Comparison of ENCODE assay signal across 26 mouse cellular contexts in the genomic region with DNA sequence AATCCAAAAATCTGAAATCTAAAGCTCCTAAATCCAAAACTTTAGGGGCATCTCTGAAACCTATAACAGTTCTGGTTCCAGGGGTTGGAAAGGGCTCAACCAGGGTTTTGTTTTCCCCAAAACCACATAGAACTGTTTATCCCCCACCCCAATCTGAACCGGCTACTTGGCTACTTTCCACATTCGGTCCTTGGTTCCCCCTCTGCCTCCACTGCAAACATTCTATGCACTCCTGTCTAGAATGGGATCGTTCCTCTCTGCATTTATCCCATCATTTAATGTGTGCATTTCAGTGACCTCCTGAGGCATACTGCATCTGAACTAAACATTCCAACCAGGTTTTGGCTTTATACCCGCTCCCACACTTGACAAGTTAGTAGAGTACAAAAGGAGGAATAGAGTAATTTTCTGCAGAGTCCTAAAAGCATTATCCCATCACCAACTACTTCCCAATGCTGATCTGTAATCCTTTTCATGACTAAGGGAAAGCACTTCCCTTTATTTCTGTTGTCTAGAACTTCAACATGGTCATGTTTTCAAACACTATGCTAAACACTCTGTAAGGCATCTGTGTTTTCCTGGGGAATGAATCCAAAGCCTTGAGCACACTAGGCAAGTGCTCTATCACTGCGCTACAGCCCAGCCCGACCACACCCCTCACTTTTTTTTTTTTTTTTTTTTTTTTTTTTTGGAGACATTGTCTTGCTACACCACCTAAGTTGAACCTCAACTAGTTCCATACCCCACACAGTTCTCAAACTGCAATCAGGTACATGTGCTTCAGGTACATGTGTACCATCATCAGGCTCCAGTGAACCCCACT. TPM values are rescaled to one million over a fixed set of nuclear protein-coding genes. Genes with fewer than 3 reads are reported as not detected.
A peak's percentile ranks its signal among the peaks of the same experiment; 100 is the strongest.
DNase-seq lines count a peak whose midpoint lies in the region; ATAC-seq and TF ChIP-seq lines count a peak whose summit lies in the region.
"Had no signal": no experiment of that assay in that cellular context is flagged by ENCODE, and none has a peak within 500 bp of the region (broad histone marks: within the 10 kb centered on the region; RNA-seq: fewer than 3 reads in every experiment).

No protein-coding gene starts in this region.

- H3K9me3 ChIP-seq in forebrain, postnatal 0 days (ENCODE audit: low read length): no peaks in the 10 kb centered on the region
- no peaks in the 10 kb centered on the region for H3K9me3 ChIP-seq in forebrain, embryonic 15.5 days
- H3K9me3 ChIP-seq: embryonic facial prominence, embryonic 12.5 days; forebrain, embryonic 12.5 days; heart, embryonic 12.5 days; limb, embryonic 13.5 days; liver, embryonic 15.5 days; midbrain, embryonic 13.5 days; neural tube, embryonic 12.5 days; stomach, embryonic 15.5 days had no signal

- no peaks in the 10 kb centered on the region for H3K27me3 ChIP-seq in forebrain, postnatal 0 days (ENCODE audit: insufficient read depth, low read length)
- no peaks in the 10 kb centered on the region for H3K27me3 ChIP-seq in forebrain, embryonic 15.5 days
- H3K27me3 ChIP-seq: embryonic facial prominence, embryonic 12.5 days; forebrain, embryonic 12.5 days; heart, embryonic 12.5 days; limb, embryonic 13.5 days; liver, embryonic 15.5 days; midbrain, embryonic 13.5 days; neural tube, embryonic 12.5 days; stomach, embryonic 15.5 days had no signal

- H3K4me3 ChIP-seq in forebrain, postnatal 0 days (ENCODE audit: low read depth, low read length): no peak overlapping the region
- no peak overlapping the region for H3K4me3 ChIP-seq in forebrain, embryonic 15.5 days
- H3K4me3 ChIP-seq in bone marrow macrophage, adult 2 months (ENCODE audit: insufficient read depth, low read length): no peak overlapping the region
- H3K4me3 ChIP-seq: embryonic facial prominence, embryonic 12.5 days; forebrain, embryonic 12.5 days; gastrocnemius, adult 2 months; heart, embryonic 12.5 days; limb, embryonic 13.5 days; liver, embryonic 15.5 days; midbrain, embryonic 13.5 days; neural tube, embryonic 12.5 days; stomach, embryonic 15.5 days had no signal

- no peak overlapping the region for H3K4me2 ChIP-seq in forebrain, postnatal 0 days (ENCODE audit: low read depth)
- H3K4me2 ChIP-seq in forebrain, embryonic 15.5 days (replicated peaks): no peak overlapping the region
- H3K4me2 ChIP-seq: embryonic facial prominence, embryonic 12.5 days; forebrain, embryonic 12.5 days; heart, embryonic 12.5 days; limb, embryonic 13.5 days; liver, embryonic 15.5 days; midbrain, embryonic 13.5 days; neural tube, embryonic 12.5 days; stomach, embryonic 15.5 days had no signal

- DNase-seq in forebrain, postnatal 0 days: peak; percentile 6
- DNase-seq in 416B (ENCODE audit: low read depth): peak; percentile 33
- no peak for DNase-seq in ovary, adult 18-20 months (ENCODE audit: low spot score)
- DNase-seq in spleen, adult 18-20 months: no peak
- DNase-seq: adrenal gland, postnatal 10 days; cerebellum, adult 8-10 months; gastrocnemius, adult 2 months; heart, postnatal 14 days; kidney, postnatal 25 days; layer of hippocampus, postnatal 36 days; lung, postnatal 4 days; thymus, postnatal 36 days had no signal

- H3K4me1 ChIP-seq in forebrain, postnatal 0 days (ENCODE audit: insufficient read depth): no peaks in the 10 kb centered on the region
- no peaks in the 10 kb centered on the region for H3K4me1 ChIP-seq in forebrain, embryonic 15.5 days
- peaks cover 27% of the 10 kb centered on the region for H3K4me1 ChIP-seq in bone marrow macrophage, adult 2 months (ENCODE audit: control insufficient read depth, insufficient read depth, low read length)
- H3K4me1 ChIP-seq: embryonic facial prominence, embryonic 12.5 days; forebrain, embryonic 12.5 days; midbrain, embryonic 13.5 days; neural tube, embryonic 12.5 days; stomach, embryonic 15.5 days had no signal

- no peak for TF ChIP-seq CTCF in forebrain, postnatal 0 days (IDR thresholded peaks at IDR 0.05; ENCODE audit: low read depth)
- TF ChIP-seq CTCF in bone marrow macrophage, adult 2 months (IDR thresholded peaks at IDR 0.05; ENCODE audit: low read depth, low read length): no peak

- H3K9ac ChIP-seq in forebrain, postnatal 0 days: no peak overlapping the region
- H3K9ac ChIP-seq in forebrain, embryonic 15.5 days (replicated peaks): no peak overlapping the region
- H3K9ac ChIP-seq: embryonic facial prominence, embryonic 12.5 days; forebrain, embryonic 12.5 days; heart, embryonic 12.5 days; limb, embryonic 13.5 days; liver, embryonic 15.5 days; midbrain, embryonic 13.5 days; neural tube, embryonic 12.5 days; stomach, embryonic 15.5 days had no signal

- H3K36me3 ChIP-seq in forebrain, postnatal 0 days (ENCODE audit: insufficient read depth): no peaks in the 10 kb centered on the region
- H3K36me3 ChIP-seq in forebrain, embryonic 15.5 days: no peaks in the 10 kb centered on the region
- H3K36me3 ChIP-seq: neural tube, embryonic 12.5 days; stomach, embryonic 15.5 days had no signal

- no peak for TF ChIP-seq POLR2A in bone marrow macrophage, adult 2 months (IDR thresholded peaks at IDR 0.05; ENCODE audit: borderline replicate concordance, low read depth, low read length)

- ATAC-seq in forebrain, postnatal 0 days: peak; percentile 51; the same call in 1 of the 2 replicates
- ATAC-seq in forebrain, embryonic 15.5 days (replicated peaks): no peak
- peak; percentile 27 for ATAC-seq in megakaryocyte progenitor cell, adult 5-6 weeks (replicated peaks; ENCODE audit: poor library complexity)
- ATAC-seq: activated CD4-positive, CD25-positive, alpha-beta regulatory T cell, adult 4 months; hindbrain, postnatal 0 days; intestine, embryonic 16.5 days; midbrain, embryonic 13.5 days had no signal

- H3K27ac ChIP-seq in forebrain, postnatal 0 days (ENCODE audit: low read depth, low read length): no peak overlapping the region
- H3K27ac ChIP-seq in forebrain, embryonic 15.5 days (replicated peaks): no peak overlapping the region
- peak overlapping the region; percentile 31; the same call in 1 of the 2 replicates for H3K27ac ChIP-seq in bone marrow macrophage, adult 2 months (ENCODE audit: insufficient read depth, low read depth, low read length)
- H3K27ac ChIP-seq: embryonic facial prominence, embryonic 12.5 days; forebrain, embryonic 12.5 days; gastrocnemius, adult 2 months; hindbrain, postnatal 0 days; limb, embryonic 13.5 days; liver, embryonic 15.5 days; midbrain, embryonic 13.5 days; neural tube, embryonic 12.5 days; stomach, embryonic 15.5 days had no signal

- 77% methylated on average over 6 of the region's 6 CpGs for WGBS in forebrain, postnatal 0 days
- WGBS in forebrain, embryonic 15.5 days: 90% methylated on average over 6 of the region's 6 CpGs

RNA-seq across cellular contexts. Expression of a gene that starts 16.2 kb away (rescaled TPM):
- 114 and 132 TPM in 2 replicates for total RNA-seq in forebrain, postnatal 0 days (2014; rRNA removed)
- polyA plus RNA-seq in forebrain, postnatal 0 days (2015; fragmentation: Nextera tagmentation; extraction: Ambion mirVana): 57.1 and 70.8 TPM in 2 replicates
- polyA plus RNA-seq in forebrain, embryonic 15.5 days (2015; fragmentation: Nextera tagmentation; extraction: Ambion mirVana): 77.8 and 86.8 TPM in 2 replicates
- 18.6 and 19.2 TPM in 2 replicates for polyA plus RNA-seq in bone marrow macrophage, adult 2 months (2012; ENCODE audit: insufficient read depth, insufficient read length, missing spikeins)
- 73.1 and 92.7 TPM in 2 replicates for total RNA-seq in megakaryocyte progenitor cell, adult 5-6 weeks (2015)
- 67.8 and 79.0 TPM in 2 replicates for total RNA-seq in megakaryocyte progenitor cell, adult 5-6 weeks (2017)

Comparison
In these comparisons a context has a peak if more than half of its experiments do, and no peak if none do; other contexts are left out.
1. DNase-seq: peak in forebrain, postnatal 0 days (single experiment) and 416B (single experiment); none in ovary, adult 18-20 months (single experiment) and spleen, adult 18-20 months (0 of 2).